ENCODE assay signal across 9 mouse cellular contexts in genomic region chr5:134507307-134507706, GRCm38 (mm10). TPM values are rescaled to one million over a fixed set of nuclear protein-coding genes. Genes with fewer than 3 reads are reported as not detected.
A peak's percentile ranks its signal among the peaks of the same experiment; 100 is the strongest.
DNase-seq lines count a peak whose midpoint lies in the region; ATAC-seq and TF ChIP-seq lines count a peak whose summit lies in the region.
"Had no signal": no experiment of that assay in that cellular context is flagged by ENCODE, and none has a peak within 500 bp of the region (broad histone marks: within the 10 kb centered on the region; RNA-seq: fewer than 3 reads in every experiment).

No protein-coding gene starts in this region.

- H3K27ac ChIP-seq in liver, embryonic 14.5 days, result no peak overlapping the region
- peak overlapping the region; percentile 38; the same call in 1 of the 2 replicates for H3K27ac ChIP-seq in olfactory bulb, adult 2 months (ENCODE audit: insufficient read depth, low read depth, low read length)

- H3K9me3 ChIP-seq in liver, embryonic 14.5 days (ENCODE audit: control insufficient read depth, low read length), result no peaks in the 10 kb centered on the region

- TF ChIP-seq EP300 in liver, embryonic 14.5 days (IDR thresholded peaks at IDR 0.05; ENCODE audit: low read depth), result no peak

- 12% methylated on average over 10 of the region's 10 CpGs for WGBS in liver, embryonic 14.5 days (ENCODE audit: insufficient replicate concordance)
- WGBS in olfactory bulb, adult 2 months, result 14% methylated on average over 10 of the region's 10 CpGs

- in situ Hi-C loops in Patski (cut with MboI; ENCODE audit: low pct_unique_long_range_greater_than_20kb), result no loop called here

- no peak for TF ChIP-seq POLR2A in olfactory bulb, adult 2 months (IDR thresholded peaks at IDR 0.05; ENCODE audit: insufficient read depth, low read depth, low read length)

- no peak for ATAC-seq in Patski
- peak; percentile 26; the same call in 1 of the 2 replicates for ATAC-seq in liver, embryonic 14.5 days (ENCODE audit: insufficient read depth)

- H3K9ac ChIP-seq in liver, embryonic 14.5 days (replicated peaks), result no peak overlapping the region

- H3K4me2 ChIP-seq in liver, embryonic 14.5 days (ENCODE audit: low read depth), result no peak overlapping the region

- peak; percentile 97 for TF ChIP-seq CTCF in Patski (IDR thresholded peaks at IDR 0.05)
- peak; percentile 86 for TF ChIP-seq CTCF in liver, embryonic 14.5 days (IDR thresholded peaks at IDR 0.05; ENCODE audit: low read depth)
- peak; percentile 71 for TF ChIP-seq CTCF in olfactory bulb, adult 2 months (IDR thresholded peaks at IDR 0.05; ENCODE audit: insufficient read depth, low read depth, low read length)

- H3K4me1 ChIP-seq in liver, embryonic 14.5 days (replicated peaks; ENCODE audit: control insufficient read depth in 2 of 2, insufficient read depth in 2 of 2, low read length in 1 of 2), result no peaks in the 10 kb centered on the region
- H3K4me1 ChIP-seq in olfactory bulb, adult 2 months (ENCODE audit: control insufficient read depth, insufficient read depth, low read length), result peaks cover 43% of the 10 kb centered on the region

- no peaks in the 10 kb centered on the region for H3K36me3 ChIP-seq in liver, embryonic 14.5 days (replicated peaks; ENCODE audit: control insufficient read depth, insufficient read depth, low read depth)

- no peak overlapping the region for H3K4me3 ChIP-seq in liver, embryonic 14.5 days (ENCODE audit: insufficient read depth in 1 of 2, low read depth in 2 of 2, low read length in 2 of 2)
- H3K4me3 ChIP-seq in olfactory bulb, adult 2 months (ENCODE audit: insufficient read depth, low read depth, low read length), result no peak overlapping the region
- H3K4me3 ChIP-seq: erythroblast, embryonic 14.5 days had no signal

- CTCF ChIA-PET in Patski (lab: Charles Lee), result interaction anchor here (0.7 to 1.4 kb wide), 4 partner anchors 13 to 110 kb away, joined by 3 to 7 read pairs (median 3); no protein-coding TSS in a partner anchor

- H3K27me3 ChIP-seq in Patski, result no peaks in the 10 kb centered on the region
- H3K27me3 ChIP-seq in liver, embryonic 14.5 days (ENCODE audit: control insufficient read depth, insufficient read depth, low read length), result no peaks in the 10 kb centered on the region

- DNase-seq in 416B (ENCODE audit: low read depth) (peak; percentile 89), Patski (ENCODE audit: low read depth, low spot score) (peak; percentile 22)
- peak; percentile 85 to 89 for DNase-seq in cerebellum, postnatal 10 days
- DNase-seq in gastrocnemius, adult 18-20 months (ENCODE audit: low spot score), result peak; percentile 76
- DNase-seq in kidney, adult 9 months, result peak; percentile 84
- peak in 2 of 3 experiments; percentile 26 to 31 for DNase-seq in liver, embryonic 14.5 days (ENCODE audit: low read depth in 3 of 3, low spot score in 3 of 3)
- DNase-seq in thymus, postnatal 0 days (ENCODE audit: low spot score), result peak; percentile 84

- POLR2A ChIA-PET in Patski (lab: Charles Lee), result interaction anchor here (1.0 kb wide), 1 partner anchor 112 kb away, joined by 3 read pairs; no protein-coding TSS in a partner anchor

RNA-seq across cellular contexts. Expression of gene Clip2, which starts 44.9 kb away (rescaled TPM):
- 33.8 TPM for polyA plus RNA-seq in Patski (2021)
- 1 to 10 TPM; 1.7 to 3.0 TPM for total RNA-seq in gastrocnemius, adult 18-20 months (2021)
- 1.5 and 1.8 TPM in 2 replicates for polyA plus RNA-seq in liver, embryonic 14.5 days (2012; rRNA removed)
- polyA plus RNA-seq in liver, embryonic 14.5 days (2014; fragmentation: Nextera tagmentation; extraction: Ambion mirVana), result 0.36 and 0.47 TPM in 2 replicates
- polyA plus RNA-seq in olfactory bulb, adult 2 months (2012; ENCODE audit: insufficient read depth, insufficient read length, low replicate concordance, missing spikeins), result not detected in 2 replicates
- 1.3 TPM in 2 replicates for polyA plus RNA-seq in thymus, postnatal 0 days (2015; fragmentation: Nextera tagmentation; extraction: Ambion mirVana)

RNA-seq across cellular contexts. Expression of gene Gtf2ird1, which starts 50.8 kb away (rescaled TPM):
- 169 TPM for polyA plus RNA-seq in Patski (2021)
- 10 to 100 TPM; 10.9 to 19.9 TPM for total RNA-seq in gastrocnemius, adult 18-20 months (2021)
- 7.5 and 7.9 TPM in 2 replicates for polyA plus RNA-seq in liver, embryonic 14.5 days (2012; rRNA removed)
- 8.4 and 9.7 TPM in 2 replicates for polyA plus RNA-seq in liver, embryonic 14.5 days (2014; fragmentation: Nextera tagmentation; extraction: Ambion mirVana)
- not detected in 2 replicates for polyA plus RNA-seq in olfactory bulb, adult 2 months (2012; ENCODE audit: insufficient read depth, insufficient read length, low replicate concordance, missing spikeins)
- polyA plus RNA-seq in thymus, postnatal 0 days (2015; fragmentation: Nextera tagmentation; extraction: Ambion mirVana), result 54.7 and 67.4 TPM in 2 replicates

RNA-seq across cellular contexts. Expression of gene Syna, which starts 52.7 kb away (rescaled TPM):
- 0.33 TPM for polyA plus RNA-seq in Patski (2021)
- not detected for total RNA-seq in gastrocnemius, adult 18-20 months (2021)
- polyA plus RNA-seq in liver, embryonic 14.5 days (2012; rRNA removed), result not detected in 2 replicates
- polyA plus RNA-seq in liver, embryonic 14.5 days (2014; fragmentation: Nextera tagmentation; extraction: Ambion mirVana), result not detected in 2 replicates
- polyA plus RNA-seq in olfactory bulb, adult 2 months (2012; ENCODE audit: insufficient read depth, insufficient read length, low replicate concordance, missing spikeins), result not detected in 2 replicates
- 0.08 and 0.09 TPM in 2 replicates for polyA plus RNA-seq in thymus, postnatal 0 days (2015; fragmentation: Nextera tagmentation; extraction: Ambion mirVana)
- polyA plus RNA-seq: erythroblast, embryonic 14.5 days had no signal

Comparison
In these comparisons a context has a peak if more than half of its experiments do, and no peak if none do; other contexts are left out.
1. DNase-seq: peak in every context shown above with its lines; median percentile 89 in 416B; 87 in cerebellum, postnatal 10 days; 84 in kidney, adult 9 months; 84 in thymus, postnatal 0 days; 76 in gastrocnemius, adult 18-20 months; 28 in liver, embryonic 14.5 days; 22 in Patski.
2. RNA of gene Clip2, which starts 44.9 kb away (polyA plus RNA-seq): 33.8 TPM in Patski (single experiment); 0.36 to 1.8 TPM in liver, embryonic 14.5 days, 1.3 TPM in thymus, postnatal 0 days and not detected in olfactory bulb, adult 2 months; every median in the first group is over 10 times any median in the second.
3. Peak in every context shown above with its lines, with median percentiles within 50 percentile points of each other: CTCF ChIP-seq.